Mouse (Mus musculus) ES-CJ7 (cell line): ENCODE results near the gene Coro1b.

Experiments used
- DNase-seq: peaks from one replicate; pipeline ENCODE4 v3.0.0; 2011; ENCODE audit warnings: low read depth, low spot score

Gene Coro1b

GRCm38 (mm10) chr19:4189051-4189620, 40.7 kb downstream of the Coro1b start:
- no peak for DNase-seq

- no peak for DNase-seq
Measured at GRCm38 (mm10) chr19:4190831-4191334, 42.5 kb downstream of the Coro1b start, which contains the start of gene Tbc1d10c. Tbc1d10c (minus strand) TSS chr19:4191284.

DNA sequence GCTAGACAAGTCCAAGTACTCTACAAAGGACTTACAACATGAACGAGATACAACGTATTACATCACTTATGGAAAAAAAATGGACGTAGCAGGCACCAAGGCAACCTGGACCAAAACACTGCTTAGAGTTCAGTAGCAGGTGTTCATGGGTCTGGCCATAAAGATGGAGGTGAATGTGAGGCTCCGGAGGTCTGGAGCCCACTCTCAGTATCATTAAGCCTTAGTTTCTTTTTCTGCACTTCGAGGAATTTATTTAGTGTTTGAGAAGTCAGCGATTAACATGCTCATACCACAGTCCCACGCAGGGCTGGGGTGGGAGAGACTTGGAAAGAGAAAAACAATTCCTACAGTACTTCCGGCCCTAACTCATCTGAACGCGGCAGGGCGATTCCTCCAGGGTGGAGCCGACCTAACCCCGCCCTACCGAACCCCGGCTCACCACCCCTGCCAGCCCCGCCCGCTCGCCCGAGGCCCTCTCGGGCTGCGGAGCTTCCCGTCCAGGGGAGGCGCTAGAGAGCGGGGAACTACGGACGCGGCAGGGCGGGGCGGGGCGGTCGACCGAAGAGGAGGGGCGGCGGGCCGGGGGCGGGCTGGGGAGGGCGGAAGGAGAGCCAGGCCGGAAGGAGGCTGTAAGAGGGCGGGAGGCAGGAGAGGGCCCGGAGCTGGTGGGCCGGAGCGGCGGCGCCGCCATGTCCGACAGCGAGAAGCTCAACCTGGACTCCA, 43.3 kb downstream of the Coro1b start, which contains the start of gene Ppp1ca:
Gene Ppp1ca (plus strand): TSS at position 538 of the 723 bp plus-strand sequence.
- DNase-seq, result peak; percentile 91

DNA sequence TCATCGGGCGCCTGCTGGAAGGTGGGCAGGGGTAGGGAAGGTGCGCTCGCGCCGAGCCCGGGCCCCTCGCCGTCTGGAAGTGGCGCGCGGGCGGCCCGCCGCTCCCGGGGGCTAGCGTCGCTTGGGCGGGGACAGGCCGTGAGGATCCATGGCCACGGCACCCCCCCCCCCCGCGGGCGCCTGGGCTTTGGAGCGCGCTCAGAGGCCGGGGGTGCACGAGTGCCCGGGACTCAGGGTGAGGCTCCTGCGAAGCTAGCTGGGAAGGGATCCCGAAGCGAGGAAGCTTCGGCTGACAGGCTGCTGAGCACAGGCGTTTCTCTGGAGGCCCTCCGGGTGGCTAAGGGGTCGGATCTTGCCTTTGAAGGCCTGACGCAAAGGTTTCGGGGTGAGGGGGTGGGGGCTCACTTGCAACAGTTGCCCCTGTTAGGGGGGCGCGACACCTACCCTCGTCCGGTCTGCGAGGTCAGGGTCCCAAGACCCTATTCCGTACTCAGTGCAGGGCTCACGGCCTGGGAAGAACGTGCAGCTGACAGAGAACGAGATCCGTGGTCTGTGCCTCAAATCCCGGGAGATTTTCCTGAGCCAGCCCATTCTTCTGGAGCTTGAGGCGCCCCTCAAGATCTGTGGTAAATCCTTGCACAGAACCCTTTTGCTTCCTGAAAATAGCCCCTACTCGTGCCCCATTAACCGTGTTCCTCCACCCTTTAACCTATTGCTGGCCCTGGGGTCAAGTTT, 44.0 kb downstream of the Coro1b start:
- DNase-seq, result no peak

GRCm38 (mm10) chr19:4193129-4193528, 44.7 kb downstream of the Coro1b start:
- DNase-seq, result no peak

- DNase-seq, result no peak
Measured at GRCm38 (mm10) chr19:4194021-4194724, 45.8 kb downstream of the Coro1b start.

DNA sequence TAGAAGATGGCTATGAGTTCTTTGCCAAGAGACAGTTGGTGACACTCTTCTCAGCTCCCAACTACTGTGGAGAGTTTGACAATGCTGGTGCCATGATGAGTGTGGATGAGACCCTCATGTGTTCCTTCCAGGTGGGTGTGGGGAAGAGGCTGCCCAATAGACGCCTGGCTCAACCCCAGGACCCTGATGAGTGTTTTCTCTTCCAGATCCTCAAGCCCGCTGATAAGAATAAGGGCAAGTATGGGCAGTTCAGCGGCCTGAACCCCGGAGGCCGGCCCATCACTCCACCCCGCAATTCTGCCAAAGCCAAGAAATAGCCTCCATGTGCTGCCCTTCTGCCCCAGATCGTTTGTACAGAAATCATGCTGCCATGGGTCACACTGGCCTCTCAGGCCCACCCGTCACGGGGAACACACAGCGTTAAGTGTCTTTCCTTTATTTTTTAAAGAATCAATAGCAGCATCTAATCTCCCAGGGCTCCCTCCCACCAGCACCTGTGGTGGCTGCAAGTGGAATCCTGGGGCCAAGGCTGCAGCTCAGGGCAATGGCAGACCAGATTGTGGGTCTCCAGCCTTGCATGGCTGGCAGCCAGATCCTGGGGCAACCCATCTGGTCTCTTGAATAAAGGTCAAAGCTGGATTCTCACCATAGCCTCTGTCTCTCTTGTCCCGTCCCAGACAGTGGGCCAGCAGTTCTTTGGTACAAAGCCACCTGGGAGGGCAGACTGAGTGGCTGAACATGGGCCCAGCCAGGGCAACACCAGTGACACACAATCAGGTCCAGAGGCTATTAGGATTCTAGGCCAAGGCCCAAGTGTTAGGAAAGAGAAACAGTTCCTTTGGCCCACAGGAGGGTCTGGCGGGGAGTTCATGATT, 46.6 kb downstream of the Coro1b start:
- no peak for DNase-seq

- no peak for DNase-seq
Measured at GRCm38 (mm10) chr19:4196048-4196447, 47.6 kb downstream of the Coro1b start.

DNA sequence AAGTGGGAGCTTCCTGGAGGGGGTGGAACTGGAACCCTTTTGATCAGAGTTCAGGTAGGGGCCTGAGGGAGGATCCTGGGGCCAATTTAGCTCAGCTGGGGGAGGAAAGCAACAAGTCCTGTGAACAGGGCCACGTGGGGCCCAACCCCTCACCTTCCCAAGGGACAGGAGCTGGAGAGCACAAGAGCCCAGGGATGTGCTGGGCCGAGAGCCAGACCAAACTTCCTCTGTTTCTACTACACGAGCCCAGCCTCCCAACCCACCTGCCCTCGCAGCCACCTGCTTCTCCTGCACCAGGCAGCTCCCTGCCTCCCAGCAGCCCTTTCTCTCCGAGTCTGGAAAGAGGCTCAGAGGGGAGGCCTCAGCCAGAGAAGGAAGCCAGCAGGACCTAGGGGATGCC, 48.1 kb downstream of the Coro1b start:
- no peak for DNase-seq

- no peak for DNase-seq
Measured at GRCm38 (mm10) chr19:4197180-4197579, 48.8 kb downstream of the Coro1b start.

DNA sequence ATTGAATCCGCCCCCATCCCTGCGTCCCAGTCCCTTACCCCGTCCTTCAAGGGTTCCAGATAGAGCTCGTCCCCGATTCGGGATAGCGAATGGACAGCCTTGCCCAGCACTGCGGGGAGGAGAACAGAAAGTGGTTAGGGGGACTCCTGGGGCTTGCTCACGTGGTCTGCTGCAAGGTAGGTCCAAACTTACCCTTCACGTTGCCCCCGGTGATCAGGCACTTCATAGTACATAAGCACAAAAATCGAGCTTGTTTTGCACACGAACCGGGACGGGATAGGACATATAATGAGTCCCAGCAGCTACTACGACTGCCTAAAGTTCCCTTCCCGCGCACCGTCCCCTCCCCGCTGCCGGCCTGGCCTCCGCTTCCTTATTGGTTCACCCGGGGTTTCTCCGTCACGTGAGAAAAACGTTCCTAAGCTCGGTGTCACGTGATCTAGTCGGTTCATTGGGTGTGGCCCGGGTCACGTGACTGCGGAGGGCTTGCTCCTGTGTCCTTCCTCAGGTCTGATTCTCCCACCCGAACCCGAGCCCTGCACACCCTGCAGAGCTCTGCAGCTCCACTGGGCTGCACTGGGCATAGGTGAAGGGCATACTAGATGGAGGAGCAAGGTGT, 53.0 kb downstream of the Coro1b start, which contains the start of gene Rad9a:
Gene Rad9a (minus strand): TSS at position 372 of the 619 bp plus-strand sequence.
- DNase-seq, result peak; percentile 99

DNA sequence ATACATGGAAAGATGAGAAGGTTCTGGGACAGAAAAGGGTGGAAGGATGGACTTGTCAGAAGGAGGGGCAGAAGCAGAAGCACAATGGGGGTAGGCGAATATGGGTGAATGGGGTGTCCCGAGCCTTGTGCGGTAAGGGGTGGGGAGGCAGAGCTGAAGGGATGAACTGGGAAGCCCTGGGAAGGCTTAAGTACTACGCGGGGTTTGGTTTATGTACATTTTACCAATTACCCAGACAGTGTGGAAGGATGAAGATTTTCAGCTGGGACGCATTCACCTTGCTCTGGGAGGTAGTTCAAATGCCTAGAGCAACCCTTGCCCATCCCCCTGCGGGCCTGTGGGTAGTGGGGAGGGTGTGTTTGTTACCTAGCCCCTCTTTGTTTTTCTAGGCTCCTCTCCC, 53.7 kb downstream of the Coro1b start:
- no peak for DNase-seq

GRCm38 (mm10) chr19:4203148-4203547, 54.7 kb downstream of the Coro1b start:
- no peak for DNase-seq
